Mouse (Mus musculus) forebrain, postnatal 0 days (tissue): ENCODE measurements at regions not wholly inside any gene's neighbourhood (a gene's known extent, or its start where the extent isn't known, plus 50 kb on each side); places are given as distances from the start of the nearest gene placed in this dataset.

Source experiments
- ATAC-seq: fragments of 200-750 bp; cut with Nextera tagmentation; 2 replicates; pipeline ENCODE4 v1.8.0; 2017; ENCODE audit warnings: mild to moderate bottlenecking, moderate library complexity
- DNase-seq: peaks from one replicate; pipeline ENCODE4 v3.0.0-alpha.2; 2015
- H3K27ac ChIP-seq: fragments of 300-500 bp; sonication (generic); 2 replicates; pipeline ENCODE4 v1.5.1; 2014; ENCODE audit warnings: low read depth, mild to moderate bottlenecking, antibody characterized with exemption, low read length, moderate library complexity, mixed read lengths
- H3K27me3 ChIP-seq: fragments of 300-500 bp; sonication (generic); 2 replicates; pipeline ENCODE4 v1.6.1; 2014; ENCODE audit warnings: mild to moderate bottlenecking, low read length, mixed read lengths; ENCODE audit not compliant: insufficient read depth
- H3K36me3 ChIP-seq: fragments of 300-500 bp; sonication (generic); 2 replicates; pipeline ENCODE4 v1.6.1; 2014; ENCODE audit warnings: mild to moderate bottlenecking, moderate library complexity; ENCODE audit not compliant: insufficient read depth
- H3K4me1 ChIP-seq: fragments of 300-500 bp; sonication (generic); 2 replicates; pipeline ENCODE4 v1.6.1; 2014; ENCODE audit warnings: antibody characterized with exemption; ENCODE audit not compliant: insufficient read depth
- H3K4me2 ChIP-seq: fragments of 300-500 bp; sonication (generic); 2 replicates; pipeline ENCODE4 v1.6.1; 2014; ENCODE audit warnings: low read depth, mild to moderate bottlenecking, moderate library complexity
- H3K4me3 ChIP-seq: fragments of 300-500 bp; sonication (generic); 2 replicates; pipeline ENCODE4 v1.5.1; 2014; ENCODE audit warnings: low read depth, low read length, mixed read lengths
- H3K9ac ChIP-seq: fragments of 300-500 bp; sonication (generic); 2 replicates; pipeline ENCODE4 v1.6.1; 2014; ENCODE audit warnings: mild to moderate bottlenecking
- H3K9me3 ChIP-seq: fragments of 300-500 bp; sonication (generic); 2 replicates; pipeline ENCODE4 v1.6.1; 2016; ENCODE audit warnings: low read length
- CTCF ChIP-seq: sonication (generic); IDR thresholded peaks from 2 replicates; pipeline ENCODE4 v1.5.1; 2016; ENCODE audit warnings: antibody characterized with exemption, control low read depth, low read depth
- WGBS: fragments of 180-500 bp; shearing (Covaris S2); extraction: QIAGEN DNeasy Blood & Tissue Kit; methylation state at CpG from one replicate; pipeline ENCODE4 v1.1.7; 2014; 5-methylcytosine and 5-hydroxymethylcytosine counted together

DNA sequence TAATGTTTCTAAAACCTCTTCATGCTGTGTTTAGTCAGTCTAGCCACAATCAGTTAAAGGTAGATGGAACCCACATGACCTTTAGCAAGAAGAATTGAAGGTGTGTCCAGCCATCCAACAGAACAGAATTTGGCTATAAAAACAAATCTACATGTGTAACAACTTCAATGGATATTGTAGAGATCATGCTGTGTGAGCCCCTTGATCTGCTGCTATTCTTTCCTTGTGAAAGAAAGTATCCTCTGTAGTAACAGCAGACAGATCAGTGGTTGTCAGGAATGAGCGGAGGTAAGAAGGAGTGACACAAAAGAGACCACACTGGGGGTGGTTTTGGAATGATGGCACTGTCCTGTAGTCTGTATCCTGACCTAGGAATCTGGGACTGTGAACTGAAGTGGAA lies 156.3 kb downstream of the Gm12728 start:
- no peak for DNase-seq
- Histone ChIP-seq H3K9me3 (no peaks in the 10 kb centered on the region), H3K4me3 (no peak overlapping the region), H3K9ac (no peak overlapping the region), H3K36me3 (no peaks in the 10 kb centered on the region), H3K4me1 (no peaks in the 10 kb centered on the region), H3K27me3 (no peaks in the 10 kb centered on the region), H3K27ac (no peak overlapping the region), H3K4me2 (no peak overlapping the region)
- WGBS = 55% methylated on average over 1 of the region's 1 CpGs
- TF ChIP-seq CTCF = no peak
- no peak for ATAC-seq

DNA sequence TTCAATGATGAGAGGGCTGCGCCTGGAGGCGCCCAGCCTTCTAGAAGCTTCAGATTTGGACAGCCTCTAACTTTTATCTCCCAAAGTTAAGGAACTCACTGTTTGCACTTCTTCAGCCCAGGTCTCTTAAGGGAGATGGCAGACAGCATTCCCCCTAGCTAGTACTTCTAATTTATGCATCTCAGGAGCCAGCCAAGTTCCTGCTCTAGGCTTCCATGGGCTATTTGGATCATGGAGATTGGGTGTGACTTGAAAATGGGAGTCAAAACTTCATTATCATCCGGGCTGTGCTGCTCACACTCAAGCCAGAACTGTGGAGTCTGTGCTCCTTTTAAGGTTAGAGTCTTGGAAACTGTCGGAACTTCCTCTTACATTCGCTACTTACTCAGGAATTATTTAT lies 158.7 kb downstream of the Gm12728 start:
- no peaks in the 10 kb centered on the region for H3K9me3 ChIP-seq
- no peak overlapping the region for H3K4me3 ChIP-seq
- H3K36me3 ChIP-seq = no peaks in the 10 kb centered on the region
- H3K4me2 ChIP-seq = no peak overlapping the region
- H3K4me1 ChIP-seq = no peaks in the 10 kb centered on the region
- no peak overlapping the region for H3K27ac ChIP-seq
- 88% methylated on average over 5 of the region's 5 CpGs for WGBS
- ATAC-seq (no peak), DNase-seq (no peak)
- no peak overlapping the region for H3K9ac ChIP-seq
- no peak for TF ChIP-seq CTCF
- no peaks in the 10 kb centered on the region for H3K27me3 ChIP-seq

DNA sequence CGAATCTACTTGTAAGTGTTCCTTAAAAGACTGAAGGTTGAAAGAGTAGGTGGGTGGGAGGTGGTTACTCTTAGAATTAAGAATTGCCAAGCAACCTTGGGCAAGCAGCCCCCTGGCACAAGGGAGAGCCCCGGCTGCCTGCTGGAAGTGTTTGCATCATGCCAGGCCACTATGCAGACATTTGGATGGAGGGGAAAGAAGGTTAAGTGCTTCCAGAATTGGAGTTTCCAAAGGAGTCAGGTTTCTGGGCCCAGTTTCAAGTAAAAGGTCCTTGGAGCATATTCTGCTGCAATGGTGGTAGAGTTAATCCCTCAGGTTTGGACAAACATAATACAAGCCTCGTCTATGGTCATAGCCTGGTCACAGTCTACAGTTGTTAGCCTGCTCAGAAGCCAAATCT lies 162.7 kb downstream of the Gm12728 start:
- WGBS = 77% methylated on average over 3 of the region's 3 CpGs
- ATAC-seq = no peak
- Histone ChIP-seq H3K9ac (no peak overlapping the region), H3K4me3 (no peak overlapping the region), H3K4me2 (no peak overlapping the region), H3K27me3 (no peaks in the 10 kb centered on the region), H3K9me3 (no peaks in the 10 kb centered on the region), H3K27ac (no peak overlapping the region), H3K4me1 (no peaks in the 10 kb centered on the region), H3K36me3 (no peaks in the 10 kb centered on the region)
- no peak for DNase-seq
- TF ChIP-seq CTCF = no peak

DNA sequence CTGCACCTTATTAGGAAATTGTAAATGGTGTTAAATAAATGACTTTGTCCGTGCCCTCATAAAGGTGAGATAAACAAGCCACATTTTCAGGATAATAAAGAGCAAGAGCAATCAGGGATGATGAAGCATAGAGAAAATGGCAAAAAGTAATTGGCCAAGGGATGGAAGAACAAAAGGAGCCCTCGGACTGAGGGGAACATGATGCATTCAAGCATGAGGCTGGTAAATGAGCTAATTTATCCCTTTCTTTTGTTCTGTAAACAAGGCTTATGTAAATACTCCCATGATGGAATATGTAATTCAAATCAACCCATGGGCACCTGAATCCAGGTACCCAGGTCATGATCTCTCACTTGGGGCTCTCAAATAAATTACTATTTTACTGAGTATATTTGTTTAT lies 166.8 kb downstream of the Gm12728 start:
- H3K36me3 ChIP-seq = no peaks in the 10 kb centered on the region
- H3K4me3 ChIP-seq = no peak overlapping the region
- H3K9me3 ChIP-seq = no peaks in the 10 kb centered on the region
- no peaks in the 10 kb centered on the region for H3K27me3 ChIP-seq
- DNase-seq (no peak), ATAC-seq (no peak)
- no peak for TF ChIP-seq CTCF
- no peak overlapping the region for H3K4me2 ChIP-seq
- no peaks in the 10 kb centered on the region for H3K4me1 ChIP-seq
- H3K9ac ChIP-seq = no peak overlapping the region
- WGBS = 17% methylated on average over 2 of the region's 2 CpGs
- H3K27ac ChIP-seq = no peak overlapping the region

DNA sequence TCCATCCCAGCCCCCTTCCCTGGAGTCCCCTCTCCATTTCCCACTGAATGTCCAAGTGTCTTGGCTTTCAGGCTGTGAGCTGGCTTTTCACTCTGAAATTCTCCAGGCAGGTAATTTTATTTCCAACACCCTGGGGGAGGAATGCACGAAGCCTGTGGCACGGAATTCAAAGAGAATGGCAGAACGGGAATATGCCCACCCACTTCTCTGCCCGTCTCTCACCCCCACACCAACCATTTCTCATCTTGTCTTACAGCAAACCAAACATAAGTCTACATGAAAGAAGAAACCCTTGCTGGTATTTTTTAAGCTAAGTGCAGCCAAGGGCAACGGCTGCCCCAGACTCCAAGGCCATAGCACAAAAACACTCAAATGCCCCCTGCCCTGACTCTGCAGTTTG lies 168.7 kb downstream of the Gm12728 start:
- no peak for TF ChIP-seq CTCF
- Histone ChIP-seq H3K4me1 (no peaks in the 10 kb centered on the region), H3K36me3 (no peaks in the 10 kb centered on the region), H3K27me3 (no peaks in the 10 kb centered on the region), H3K27ac (no peak overlapping the region), H3K9me3 (no peaks in the 10 kb centered on the region), H3K4me2 (no peak overlapping the region), H3K9ac (no peak overlapping the region), H3K4me3 (no peak overlapping the region)
- WGBS = 76% methylated on average over 5 of the region's 5 CpGs
- no peak for ATAC-seq
- no peak for DNase-seq

DNA sequence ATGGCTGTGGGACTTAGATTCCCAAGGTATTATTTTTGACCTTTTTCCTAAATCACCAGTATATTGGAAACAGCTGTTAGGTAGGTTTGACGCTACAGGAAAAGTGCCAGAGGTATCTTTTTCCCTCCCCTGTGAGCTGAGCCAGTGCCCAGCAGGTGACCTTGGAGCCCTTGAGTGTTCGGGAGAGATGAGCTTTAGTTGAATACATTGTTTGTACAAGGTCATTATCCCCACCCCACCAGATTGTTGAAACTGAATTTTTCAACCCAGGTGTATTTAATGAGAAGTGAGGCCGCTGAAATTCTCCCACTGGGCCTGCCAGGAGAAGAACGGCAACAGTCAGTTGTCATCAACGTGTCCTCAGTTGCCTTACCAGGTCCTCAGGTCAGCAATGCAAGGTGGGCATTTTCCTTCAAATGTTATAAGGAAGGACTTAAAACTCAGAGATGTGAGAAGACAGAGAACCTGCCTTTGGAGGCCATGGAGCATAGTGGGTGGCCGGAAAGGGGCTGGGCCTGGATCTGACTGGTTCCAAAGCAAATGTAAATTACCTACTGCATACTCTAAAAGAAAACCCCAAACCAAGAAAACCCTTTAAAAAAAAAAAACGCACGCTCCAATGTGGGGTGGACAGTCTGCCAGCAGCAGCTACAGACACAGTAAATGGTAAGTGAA lies 172.2 kb downstream of the Gm12728 start:
- DNase-seq = no peak
- H3K9ac ChIP-seq = no peak overlapping the region
- TF ChIP-seq CTCF = no peak
- H3K4me1 ChIP-seq = no peaks in the 10 kb centered on the region
- no peaks in the 10 kb centered on the region for H3K27me3 ChIP-seq
- H3K36me3 ChIP-seq = no peaks in the 10 kb centered on the region
- no peak for ATAC-seq
- H3K4me2 ChIP-seq = no peak overlapping the region
- no peak overlapping the region for H3K4me3 ChIP-seq
- H3K27ac ChIP-seq = no peak overlapping the region
- H3K9me3 ChIP-seq = no peaks in the 10 kb centered on the region
- 71% methylated on average over 8 of the region's 8 CpGs for WGBS

DNA sequence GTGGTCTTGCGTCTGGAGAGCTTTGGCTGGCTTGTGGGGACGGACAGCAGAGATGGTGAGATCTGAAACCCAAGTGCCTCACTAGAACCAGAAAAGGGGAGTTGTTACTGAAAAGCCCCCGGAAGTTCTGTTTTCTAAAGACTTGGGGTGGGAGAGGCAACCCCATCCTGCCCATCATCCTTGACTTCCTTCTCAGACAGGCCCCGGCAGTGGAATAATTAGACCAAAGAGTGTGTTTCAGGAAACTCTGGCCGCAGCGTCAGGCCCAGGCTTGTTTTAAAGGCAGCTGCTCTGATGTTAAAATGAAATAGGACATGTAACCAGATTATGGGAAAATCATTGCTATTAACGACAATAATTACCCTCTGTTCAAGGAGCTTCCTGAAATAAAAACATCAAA lies 172.9 kb downstream of the Gm12728 start:
- Histone ChIP-seq H3K9ac (no peak overlapping the region), H3K9me3 (no peaks in the 10 kb centered on the region), H3K4me3 (no peak overlapping the region), H3K4me2 (no peak overlapping the region), H3K27ac (no peak overlapping the region), H3K4me1 (no peaks in the 10 kb centered on the region), H3K27me3 (no peaks in the 10 kb centered on the region), H3K36me3 (no peaks in the 10 kb centered on the region)
- TF ChIP-seq CTCF = no peak
- ATAC-seq (no peak), DNase-seq (no peak)
- WGBS = 51% methylated on average over 7 of the region's 7 CpGs
